Comparison of ENCODE assay signal across 7 mouse cellular contexts in genomic region chr8:83458222-83458621, GRCm38 (mm10). TPM values are rescaled to one million over a fixed set of nuclear protein-coding genes. Genes with fewer than 3 reads are reported as not detected.
DNase-seq lines count a peak whose midpoint lies in the region; ATAC-seq and TF ChIP-seq lines count a peak whose summit lies in the region.

TSS of gene Scoc (minus strand) at chr8:83458391.

- H3K27me3 ChIP-seq in embryonic facial prominence, embryonic 13.5 days = no peaks in the 10 kb centered on the region
- H3K27me3 ChIP-seq in heart, embryonic 15.5 days = no peaks in the 10 kb centered on the region
- no peaks in the 10 kb centered on the region for H3K27me3 ChIP-seq in kidney, postnatal 0 days (ENCODE audit: insufficient read depth, low read length)
- no peaks in the 10 kb centered on the region for H3K27me3 ChIP-seq in lung, postnatal 0 days (replicated peaks; ENCODE audit: insufficient read depth, low read length)

- H3K9me3 ChIP-seq in embryonic facial prominence, embryonic 13.5 days = no peaks in the 10 kb centered on the region
- no peaks in the 10 kb centered on the region for H3K9me3 ChIP-seq in heart, embryonic 15.5 days (replicated peaks)
- H3K9me3 ChIP-seq in kidney, postnatal 0 days (replicated peaks; ENCODE audit: low read length) = no peaks in the 10 kb centered on the region
- H3K9me3 ChIP-seq in lung, postnatal 0 days (ENCODE audit: low read length) = no peaks in the 10 kb centered on the region

- H3K4me3 ChIP-seq in embryonic facial prominence, embryonic 13.5 days = no peak within 1 kb of the TSS
- no peak within 1 kb of the TSS for H3K4me3 ChIP-seq in heart, embryonic 15.5 days
- H3K4me3 ChIP-seq in kidney, postnatal 0 days (replicated peaks; ENCODE audit: low read depth, low read length) = no peak within 1 kb of the TSS
- no peak within 1 kb of the TSS for H3K4me3 ChIP-seq in lung, postnatal 0 days (ENCODE audit: low read depth, low read length)

- H3K9ac ChIP-seq in embryonic facial prominence, embryonic 13.5 days = no peak within 1 kb of the TSS
- H3K9ac ChIP-seq in heart, embryonic 15.5 days = no peak within 1 kb of the TSS
- H3K9ac ChIP-seq in kidney, postnatal 0 days (ENCODE audit: low read depth, low read length) = 0 out of 2 replicates have a peak within 1 kb of the TSS, but pooled peaks have one; percentile 3
- no peak within 1 kb of the TSS for H3K9ac ChIP-seq in lung, postnatal 0 days (replicated peaks; ENCODE audit: low read depth)

- no peak for DNase-seq in adrenal gland, postnatal 10 days
- DNase-seq in kidney, postnatal 0 days (ENCODE audit: low spot score) = peak; percentile 42
- DNase-seq in lung, postnatal 0 days (ENCODE audit: low spot score) = peak; percentile 71
- no peak for DNase-seq in spleen, adult 18-20 months
- DNase-seq in urinary bladder, postnatal 25 days (ENCODE audit: low spot score) = no peak

- no peaks in the 10 kb centered on the region for H3K4me1 ChIP-seq in embryonic facial prominence, embryonic 13.5 days
- H3K4me1 ChIP-seq in heart, embryonic 15.5 days (replicated peaks) = no peaks in the 10 kb centered on the region
- no peaks in the 10 kb centered on the region for H3K4me1 ChIP-seq in kidney, postnatal 0 days (replicated peaks; ENCODE audit: insufficient read depth, low read length)
- no peaks in the 10 kb centered on the region for H3K4me1 ChIP-seq in lung, postnatal 0 days (ENCODE audit: insufficient read depth, low read depth, low read length)

- H3K36me3 ChIP-seq in embryonic facial prominence, embryonic 13.5 days = no peaks in the 10 kb centered on the region
- H3K36me3 ChIP-seq in heart, embryonic 15.5 days = no peaks in the 10 kb centered on the region
- H3K36me3 ChIP-seq in kidney, postnatal 0 days (ENCODE audit: insufficient read depth, low read length) = no peaks in the 10 kb centered on the region
- no peaks in the 10 kb centered on the region for H3K36me3 ChIP-seq in lung, postnatal 0 days (ENCODE audit: insufficient read depth, low read length)

- no peak within 1 kb of the TSS for H3K27ac ChIP-seq in embryonic facial prominence, embryonic 13.5 days
- H3K27ac ChIP-seq in heart, embryonic 15.5 days = no peak within 1 kb of the TSS
- H3K27ac ChIP-seq in kidney, postnatal 0 days = peak within 1 kb of the TSS; percentile 44
- H3K27ac ChIP-seq in lung, postnatal 0 days (ENCODE audit: low read length) = no peak within 1 kb of the TSS

- ATAC-seq in embryonic facial prominence, embryonic 13.5 days (ENCODE audit: insufficient number of reproducible peaks, insufficient read depth, low FRiP score, low TSS enrichment, low read depth) = no peak
- no peak for ATAC-seq in heart, embryonic 15.5 days (replicated peaks; ENCODE audit: insufficient number of reproducible peaks, insufficient read depth, low FRiP score, low read depth)
- peak; percentile 96 for ATAC-seq in kidney, postnatal 0 days (replicated peaks; ENCODE audit: low FRiP score, low read depth)
- peak; percentile 87 for ATAC-seq in lung, postnatal 0 days

- TF ChIP-seq EP300 in lung, postnatal 0 days (IDR thresholded peaks at IDR 0.05) = no peak

- H3K4me2 ChIP-seq in embryonic facial prominence, embryonic 13.5 days = no peak within 1 kb of the TSS
- no peak within 1 kb of the TSS for H3K4me2 ChIP-seq in heart, embryonic 15.5 days
- 0 out of 2 replicates have a peak within 1 kb of the TSS, but pooled peaks have one; percentile 10 for H3K4me2 ChIP-seq in kidney, postnatal 0 days (ENCODE audit: low read length)
- no peak within 1 kb of the TSS; the same call in 1 of the 2 replicates for H3K4me2 ChIP-seq in lung, postnatal 0 days (replicated peaks; ENCODE audit: low read depth, low read length)

- 83% methylated on average over 14 of the region's 14 CpGs for WGBS in embryonic facial prominence, embryonic 13.5 days
- 70% methylated on average over 14 of the region's 14 CpGs for whole genome bisulfite sequencing in heart, embryonic 15.5 days
- WGBS in kidney, postnatal 0 days = 60% methylated on average over 14 of the region's 14 CpGs
- 58% methylated on average over 14 of the region's 14 CpGs for WGBS in lung, postnatal 0 days

- TF ChIP-seq CTCF in kidney, postnatal 0 days (IDR thresholded peaks at IDR 0.05; ENCODE audit: low read depth) = no peak
- no peak for TF ChIP-seq CTCF in lung, postnatal 0 days (IDR thresholded peaks at IDR 0.05)

RNA-seq across cellular contexts. Expression of gene Scoc, which starts in this region (rescaled TPM):
- 10 to 100 TPM; 58.0 to 62.4 TPM for total RNA-seq in adrenal gland, postnatal 10 days (2021)
- 133 and 138 TPM in 2 replicates for polyA plus RNA-seq in embryonic facial prominence, embryonic 13.5 days (2015; fragmentation: Nextera tagmentation; extraction: Ambion mirVana)
- 68.4 and 80.7 TPM in 2 replicates for polyA plus RNA-seq in heart, embryonic 15.5 days (2015; fragmentation: Nextera tagmentation; extraction: Ambion mirVana)
- polyA plus RNA-seq in kidney, postnatal 0 days (2015; fragmentation: Nextera tagmentation; extraction: Ambion mirVana) = 138 and 139 TPM in 2 replicates
- polyA plus RNA-seq in lung, postnatal 0 days (2015; fragmentation: Nextera tagmentation; extraction: Ambion mirVana) = 80.5 and 95.1 TPM in 2 replicates

Comparison
In these comparisons a context has a peak if more than half of its experiments do, and no peak if none do; other contexts are left out.
1. DNase-seq: peak in kidney, postnatal 0 days (single experiment) and lung, postnatal 0 days (single experiment); none in adrenal gland, postnatal 10 days (single experiment), spleen, adult 18-20 months (0 of 2) and urinary bladder, postnatal 25 days (single experiment).
2. ATAC-seq: peak in kidney, postnatal 0 days (single experiment) and lung, postnatal 0 days (single experiment); none in embryonic facial prominence, embryonic 13.5 days (single experiment) and heart, embryonic 15.5 days (single experiment).